Mouse (Mus musculus) testis, adult 2 months (tissue): ENCODE data around the gene Cd101. TPM values are rescaled to one million over a fixed set of nuclear protein-coding genes. Genes with fewer than 3 reads are reported as not detected.

ENCODE experiments used
- H3K27ac ChIP-seq: fragments of 200-500 bp; 2 replicates; pipeline ENCODE4 v1.5.1; 2012; ENCODE audit warnings: low read depth, low read length; ENCODE audit not compliant: control insufficient read depth, insufficient read depth
- H3K27me3 ChIP-seq: fragments of 200-500 bp; 2 replicates; pipeline ENCODE4 v1.6.1; 2012; ENCODE audit warnings: mild to moderate bottlenecking, low read length, moderate library complexity; ENCODE audit not compliant: control insufficient read depth, insufficient read depth
- H3K36me3 ChIP-seq: fragments of 200-500 bp; 2 replicates; pipeline ENCODE4 v1.6.1; 2012; ENCODE audit warnings: mild to moderate bottlenecking, low read length; ENCODE audit not compliant: control insufficient read depth, insufficient read depth
- H3K4me1 ChIP-seq: fragments of 200-500 bp; 2 replicates; pipeline ENCODE4 v1.6.1; 2012; ENCODE audit warnings: low read length; ENCODE audit not compliant: control insufficient read depth, insufficient read depth
- H3K4me3 ChIP-seq: fragments of 200-500 bp; 2 replicates; pipeline ENCODE4 v1.5.1; 2012; ENCODE audit warnings: low read depth, mild to moderate bottlenecking, low read length, moderate library complexity, mixed read lengths; ENCODE audit not compliant: control insufficient read depth
- CTCF ChIP-seq: fragments of 200-500 bp; IDR thresholded peaks from 2 replicates; pipeline ENCODE4 v1.5.1; 2012; ENCODE audit warnings: low read depth, mild to moderate bottlenecking, inconsistent platforms, low read length, moderate library complexity; ENCODE audit not compliant: control insufficient read depth, insufficient read depth, insufficient replicate concordance
- POLR2A ChIP-seq: fragments of 200-500 bp; IDR thresholded peaks from 2 replicates; pipeline ENCODE4 v1.6.1; 2012; ENCODE audit warnings: low read depth, mild to moderate bottlenecking, inconsistent platforms, low read length, moderate library complexity; ENCODE audit not compliant: control insufficient read depth
- polyA plus RNA-seq: library from polyadenylated mRNA; depleted of rRNA; stranded (reverse); fragments of >200 nt; gene quantifications from 2 replicates; pipeline ENCODE4 v1.2.3, GENCODE M21; 2012

Gene Cd101
- polyA plus RNA-seq, 1 experiment: not detected

- Histone ChIP-seq H3K27me3 (no peaks in the 10 kb centered on the region), H3K27ac (no peak overlapping the region), H3K4me1 (no peaks in the 10 kb centered on the region), H3K4me3 (no peak overlapping the region), H3K36me3 (no peaks in the 10 kb centered on the region)
- no peak for TF ChIP-seq POLR2A
- TF ChIP-seq CTCF: no peak
Observed at GRCm38 (mm10) chr3:101013005-101013404, 16.4 kb downstream of the Cd101 start.

DNA sequence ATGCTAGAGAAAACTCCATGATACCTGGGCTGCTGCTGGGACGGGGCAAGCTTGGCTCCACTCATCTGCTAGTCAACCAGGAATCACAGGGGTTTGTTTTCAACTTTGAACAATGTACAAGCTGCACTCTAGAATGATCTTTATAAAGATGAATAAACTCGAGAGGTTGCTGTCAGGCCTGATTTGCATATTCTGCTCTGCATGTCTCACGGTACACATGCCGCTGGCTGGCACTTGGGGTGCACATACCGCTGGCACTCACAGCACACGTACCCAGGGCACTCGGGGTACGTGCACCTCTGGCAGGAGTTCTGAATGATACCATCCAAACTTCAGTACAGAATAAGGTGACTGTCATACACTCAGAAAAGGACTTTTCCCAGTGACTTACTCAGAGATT lies 16.8 kb downstream of the Cd101 start:
- Histone ChIP-seq H3K4me1 (no peaks in the 10 kb centered on the region), H3K27me3 (no peaks in the 10 kb centered on the region), H3K27ac (no peak overlapping the region), H3K36me3 (no peaks in the 10 kb centered on the region), H3K4me3 (no peak overlapping the region)
- TF ChIP-seq POLR2A (no peak), CTCF (no peak)

DNA sequence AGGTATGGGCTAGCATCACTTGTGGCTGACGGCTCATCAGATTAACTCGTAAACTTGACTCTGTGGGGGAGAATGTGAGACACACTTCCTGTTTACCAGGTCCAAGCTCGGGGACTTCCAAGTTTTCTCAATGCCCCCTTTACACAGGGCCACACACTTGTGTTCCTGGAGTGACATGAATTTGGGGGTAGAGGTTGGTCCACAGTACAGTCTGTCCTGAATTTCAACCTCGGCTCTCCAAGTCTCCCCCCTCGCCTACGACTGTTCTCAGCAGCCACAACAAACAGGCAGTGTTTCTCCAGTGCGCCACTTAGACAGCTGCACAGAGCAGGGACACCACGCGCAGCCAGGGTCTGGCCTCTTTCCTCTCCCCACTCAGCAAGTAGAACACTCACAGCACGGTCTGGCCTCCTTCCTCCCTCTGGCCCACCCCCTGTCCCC lies 17.2 kb downstream of the Cd101 start:
- Histone ChIP-seq H3K27ac (no peak overlapping the region), H3K36me3 (no peaks in the 10 kb centered on the region), H3K4me1 (no peaks in the 10 kb centered on the region), H3K4me3 (no peak overlapping the region), H3K27me3 (no peaks in the 10 kb centered on the region)
- TF ChIP-seq POLR2A (no peak), CTCF (no peak)

DNA sequence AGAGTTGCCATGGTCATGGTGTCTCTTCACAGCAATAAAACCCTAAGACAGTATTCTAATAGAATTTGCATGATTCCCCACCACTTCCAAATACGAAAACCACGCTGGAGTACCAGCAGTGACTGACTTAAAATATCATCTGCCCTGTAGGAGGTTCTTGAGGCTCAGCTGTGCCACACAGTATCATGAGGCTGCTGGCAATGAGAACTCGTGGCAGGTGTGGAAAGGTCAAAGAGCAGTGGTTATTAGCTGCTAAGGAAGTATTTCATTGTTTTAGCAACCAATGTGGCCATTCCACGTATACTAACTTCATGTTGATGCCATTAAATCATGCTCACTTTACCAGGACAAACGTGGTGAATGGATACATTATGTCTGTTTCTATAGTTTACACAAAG lies 18.2 kb downstream of the Cd101 start:
- no peak overlapping the region for H3K4me3 ChIP-seq
- TF ChIP-seq POLR2A: no peak
- no peak for TF ChIP-seq CTCF
- H3K4me1 ChIP-seq: no peaks in the 10 kb centered on the region
- H3K27me3 ChIP-seq: no peaks in the 10 kb centered on the region
- H3K27ac ChIP-seq: no peak overlapping the region
- no peaks in the 10 kb centered on the region for H3K36me3 ChIP-seq

DNA sequence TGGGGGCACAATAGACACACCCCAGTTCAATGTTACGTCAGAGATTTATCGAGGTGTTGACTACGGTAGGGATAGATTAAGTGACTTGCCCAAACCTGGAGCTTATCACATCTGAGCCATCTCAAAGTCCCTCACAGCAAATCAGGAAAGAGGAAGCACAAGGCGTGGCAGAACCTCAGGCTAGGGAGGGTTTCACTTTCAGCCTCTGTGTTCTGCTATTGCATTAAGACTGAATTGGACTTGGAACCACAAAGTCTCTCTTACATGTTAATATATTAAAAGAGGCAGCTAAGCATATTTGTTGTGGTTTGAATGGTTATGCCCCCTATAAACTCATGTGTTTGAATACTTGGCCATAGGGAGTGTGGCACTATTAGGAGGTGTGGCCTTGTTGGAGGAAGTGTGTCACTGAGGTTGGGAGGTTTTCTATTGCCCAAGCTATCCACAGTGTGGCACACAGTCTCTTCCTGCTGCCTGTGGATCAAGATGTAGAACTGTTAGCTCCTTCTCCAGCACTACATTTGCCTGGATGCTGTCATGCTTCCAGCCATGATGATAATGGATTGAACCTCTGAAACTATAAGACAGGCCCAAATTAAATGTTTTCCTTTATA lies 18.7 kb downstream of the Cd101 start:
- Histone ChIP-seq H3K27me3 (no peaks in the 10 kb centered on the region), H3K4me3 (no peak overlapping the region), H3K4me1 (no peaks in the 10 kb centered on the region), H3K27ac (no peak overlapping the region), H3K36me3 (no peaks in the 10 kb centered on the region)
- no peak for TF ChIP-seq CTCF
- TF ChIP-seq POLR2A: no peak

DNA sequence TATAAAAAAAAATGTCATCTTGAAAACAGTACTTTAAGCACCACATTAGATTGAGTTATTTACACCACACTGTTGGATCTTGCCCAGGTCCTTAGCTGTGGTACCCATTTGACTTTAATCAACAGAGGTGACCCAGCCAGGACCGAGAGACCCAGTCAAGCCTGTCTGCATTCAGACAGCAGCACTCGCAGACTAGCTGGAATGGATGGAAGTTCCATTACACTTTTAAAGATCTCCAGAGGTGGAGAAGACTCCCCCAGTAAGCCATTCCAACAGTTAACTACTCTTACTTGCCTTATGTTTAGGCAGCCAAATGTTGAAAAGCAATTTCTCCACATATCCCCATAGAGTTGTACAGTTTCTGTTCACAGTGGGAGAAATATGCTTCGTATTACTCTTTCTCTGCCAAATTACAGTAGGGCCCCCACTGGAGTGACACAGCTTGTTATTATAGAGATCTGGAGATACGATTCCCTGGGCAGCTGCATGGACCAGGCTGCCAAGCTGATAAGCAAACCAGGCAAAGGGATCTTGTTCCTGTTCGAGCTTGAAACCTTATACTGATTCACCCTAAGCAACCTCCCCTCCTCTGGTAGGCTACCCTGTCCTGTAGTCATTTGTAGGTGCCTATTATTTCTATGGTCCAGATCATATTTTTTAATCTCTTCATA lies 22.1 kb downstream of the Cd101 start:
- H3K27ac ChIP-seq: no peak overlapping the region

GRCm38 (mm10) chr3:101005392-101005791 lies 24.0 kb downstream of the Cd101 start:
- no peaks in the 10 kb centered on the region for H3K27me3 ChIP-seq
- no peak overlapping the region for H3K4me3 ChIP-seq
- TF ChIP-seq POLR2A (no peak), CTCF (no peak)

More for the DNA sequence above, 22.1 kb downstream of the Cd101 start:
- TF ChIP-seq CTCF (no peak), POLR2A (no peak)
- H3K36me3 ChIP-seq: no peaks in the 10 kb centered on the region
- H3K27me3 ChIP-seq: no peaks in the 10 kb centered on the region
- no peaks in the 10 kb centered on the region for H3K4me1 ChIP-seq
- no peak overlapping the region for H3K4me3 ChIP-seq

More at GRCm38 (mm10) chr3:101005392-101005791, 24.0 kb downstream of the Cd101 start:
- Histone ChIP-seq H3K27ac (no peak overlapping the region), H3K36me3 (no peaks in the 10 kb centered on the region), H3K4me1 (no peaks in the 10 kb centered on the region)
